Comparison of ENCODE assay signal across 8 mouse cellular contexts in genomic region chr14:53132390-53132789, GRCm38 (mm10).
DNase-seq lines count a peak whose midpoint lies in the region; ATAC-seq and TF ChIP-seq lines count a peak whose summit lies in the region.
"Not testable (repeated sequence)": the region's sequence is repeated elsewhere in the genome, so short reads cannot be mapped to it uniquely, and the experiment has no call there.

No protein-coding gene starts in this region.

- not testable (repeated sequence) for H3K4me2 ChIP-seq in forebrain, embryonic 11.5 days (ENCODE audit: low read depth, low read length, severe bottlenecking); hindbrain, postnatal 0 days (ENCODE audit: low read depth, low read length)

- peak; percentile 16 for DNase-seq in WW6 (ENCODE audit: low read depth, low spot score)
- peak; percentile 50 to 51 for DNase-seq in cerebellum, postnatal 10 days
- peak; percentile 64 for DNase-seq in forebrain, embryonic 11.5 days (ENCODE audit: low spot score)
- peak; percentile 69 for DNase-seq in hindbrain, postnatal 0 days (ENCODE audit: low spot score)
- peak in 1 of 2 experiments; percentile 14 for DNase-seq in left cerebral cortex, adult 2 months (ENCODE audit: extremely low spot score in 1 of 2, low spot score in 2 of 2)
- peak; percentile 46 for DNase-seq in midbrain, embryonic 10.5 days (ENCODE audit: low spot score)
- peak; percentile 17 for DNase-seq in right cerebral cortex, postnatal 4 days
- DNase-seq in urinary bladder, postnatal 25 days (ENCODE audit: low spot score) = peak; percentile 2

- not testable (repeated sequence) for H3K9ac ChIP-seq in forebrain, embryonic 11.5 days (ENCODE audit: low read length); hindbrain, postnatal 0 days (replicated peaks; ENCODE audit: low read length)

- not testable (repeated sequence) for H3K4me3 ChIP-seq in forebrain, embryonic 11.5 days (ENCODE audit: low read depth, low read length); hindbrain, postnatal 0 days (ENCODE audit: low read length); left cerebral cortex, adult 2 months; midbrain, embryonic 10.5 days

- ATAC-seq in forebrain, embryonic 11.5 days (replicated peaks; ENCODE audit: low FRiP score) = not testable (repeated sequence)
- ATAC-seq in hindbrain, postnatal 0 days = 0 out of 2 replicates have a peak, but pooled peaks have one; percentile 43

- not testable (repeated sequence) for H3K4me1 ChIP-seq in forebrain, embryonic 11.5 days (replicated peaks; ENCODE audit: control insufficient read depth, insufficient read depth, low read length); hindbrain, postnatal 0 days (ENCODE audit: insufficient read depth, low read length); midbrain, embryonic 10.5 days

- not testable (repeated sequence) for H3K27me3 ChIP-seq in forebrain, embryonic 11.5 days (ENCODE audit: control insufficient read depth, insufficient read depth, low read length); hindbrain, postnatal 0 days (ENCODE audit: insufficient read depth, low read length); midbrain, embryonic 10.5 days (ENCODE audit: low read depth, poor library complexity, severe bottlenecking)

- not testable (repeated sequence) for H3K36me3 ChIP-seq in forebrain, embryonic 11.5 days (ENCODE audit: control insufficient read depth, insufficient read depth, low read length); hindbrain, postnatal 0 days (ENCODE audit: insufficient read depth, low read length); midbrain, embryonic 10.5 days

- intact Hi-C loops in left cerebral cortex, adult 2 months (cut with DNase I) = not testable (repeated sequence)

- not testable (repeated sequence) for H3K9me3 ChIP-seq in forebrain, embryonic 11.5 days (ENCODE audit: control insufficient read depth, low read length); hindbrain, postnatal 0 days (ENCODE audit: low read length); midbrain, embryonic 10.5 days (replicated peaks)

- WGBS in forebrain, embryonic 11.5 days = 33% methylated on average over 6 of the region's 6 CpGs
- WGBS in hindbrain, postnatal 0 days = 39% methylated on average over 6 of the region's 6 CpGs
- 37% methylated on average over 6 of the region's 6 CpGs for WGBS in midbrain, embryonic 10.5 days

- peak; percentile 80 for TF ChIP-seq CTCF in hindbrain, postnatal 0 days (IDR thresholded peaks at IDR 0.05; ENCODE audit: low read depth)
- peak; percentile 58 for TF ChIP-seq CTCF in left cerebral cortex, adult 2 months (IDR thresholded peaks at IDR 0.05)

- H3K27ac ChIP-seq in forebrain, embryonic 11.5 days (ENCODE audit: low read depth, low read length); hindbrain, postnatal 0 days; left cerebral cortex, adult 2 months; midbrain, embryonic 10.5 days (replicated peaks): not testable (repeated sequence)
